Mouse (Mus musculus) embryonic fibroblast, embryonic 13.5 days (primary cell): ENCODE measurements around the gene Ngfr. TPM values are rescaled to one million over a fixed set of nuclear protein-coding genes. Genes with fewer than 3 reads are reported as not detected.

ENCODE experiments used
- H3K27ac ChIP-seq: 2 replicates; pipeline ENCODE4 v1.5.1; 2012; ENCODE audit warnings: low read length, control low read depth, inconsistent platforms; ENCODE audit not compliant: insufficient read depth
- H3K4me1 ChIP-seq: 2 replicates; pipeline ENCODE4 v1.6.1; 2011; ENCODE audit warnings: low read length; ENCODE audit not compliant: control insufficient read depth, insufficient read depth
- H3K4me3 ChIP-seq: 2 replicates; pipeline ENCODE4 v1.5.1; 2011; ENCODE audit warnings: mild to moderate bottlenecking, control low read depth, low read length; ENCODE audit not compliant: insufficient read depth
- CTCF ChIP-seq: IDR thresholded peaks from 2 replicates; pipeline ENCODE4 v1.5.1; 2011; ENCODE audit warnings: mild to moderate bottlenecking, control low read depth, low read length, moderate library complexity, borderline replicate concordance; ENCODE audit not compliant: insufficient read depth
- POLR2A ChIP-seq: IDR thresholded peaks from 2 replicates; pipeline ENCODE4 v1.6.1; 2011; ENCODE audit warnings: low read depth, mild to moderate bottlenecking, control low read depth, low read length, moderate library complexity
- polyA plus RNA-seq: library from polyadenylated mRNA; stranded (reverse); fragments of >200 nt; gene quantifications from 2 replicates; pipeline ENCODE4 v1.2.4, GENCODE M21; 2011; ENCODE audit warnings: low read depth; ENCODE audit not compliant: missing spikeins, insufficient read length

Gene Ngfr
- polyA plus RNA-seq, 1 experiment: 3.2 TPM

DNA sequence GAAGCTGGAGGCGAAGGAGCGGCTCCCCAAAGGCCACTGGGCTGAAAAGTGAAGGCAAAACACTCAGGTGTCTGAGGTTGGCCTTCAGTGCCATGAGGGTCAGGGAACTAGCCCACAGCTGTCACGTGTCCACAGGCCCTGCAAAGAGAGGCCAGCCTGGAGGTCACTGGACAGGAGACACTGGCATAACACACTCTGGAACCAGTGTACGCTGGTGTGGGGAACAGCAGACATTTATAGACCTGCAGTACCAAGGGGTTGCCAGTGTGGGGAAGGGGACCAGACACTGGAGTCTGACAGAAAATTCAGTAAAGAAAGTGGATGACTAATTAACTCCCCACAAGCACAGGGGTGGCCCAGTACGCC, 8.6 kb upstream of the Ngfr start:
- TF ChIP-seq CTCF: no peak
- no peaks in the 10 kb centered on the region for H3K4me1 ChIP-seq
- H3K4me3 ChIP-seq: no peak overlapping the region
- H3K27ac ChIP-seq: no peak overlapping the region

DNA sequence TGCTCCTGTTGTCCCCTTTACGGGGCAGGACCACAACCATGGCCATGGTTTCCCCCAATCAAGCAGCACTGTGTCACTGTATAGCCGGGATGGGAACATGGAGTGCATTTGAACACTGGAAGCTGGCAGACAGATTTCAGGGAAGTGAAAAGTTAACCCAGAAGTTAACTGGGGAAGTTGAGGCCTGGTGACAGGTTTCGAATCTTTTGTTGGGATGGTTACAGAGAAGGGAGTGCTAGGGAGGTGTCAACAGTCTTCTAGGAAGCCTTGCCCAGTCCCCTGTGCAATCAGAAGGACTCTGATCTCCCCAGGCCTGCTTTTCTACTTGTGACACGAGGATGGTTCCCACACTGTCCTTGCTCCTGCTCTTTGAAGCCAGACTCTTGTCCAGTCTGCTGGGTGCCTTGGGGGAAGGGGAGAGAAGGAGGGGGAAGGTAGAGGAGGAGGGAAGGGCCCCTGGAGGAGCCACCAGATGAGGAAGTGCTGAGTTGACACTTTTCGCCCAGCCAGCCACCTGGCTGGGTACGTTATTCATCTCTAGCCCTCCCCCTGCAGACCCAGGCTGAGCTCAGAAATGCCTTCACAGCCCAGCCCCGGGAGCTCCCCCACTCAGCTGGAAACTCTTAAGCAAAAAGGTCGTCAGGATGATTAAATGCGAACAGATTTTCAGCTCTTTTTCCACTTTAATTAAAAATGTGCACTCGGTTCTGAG, 8.1 kb upstream of the Ngfr start:
- no peaks in the 10 kb centered on the region for H3K4me1 ChIP-seq
- H3K4me3 ChIP-seq: no peak overlapping the region
- no peak overlapping the region for H3K27ac ChIP-seq
- no peak for TF ChIP-seq CTCF
- no peak for TF ChIP-seq POLR2A

GRCm38 (mm10) chr11:95594686-95595212, 7.2 kb upstream of the Ngfr start:
- H3K4me3 ChIP-seq: no peak overlapping the region
- H3K27ac ChIP-seq: no peak overlapping the region
- no peak for TF ChIP-seq POLR2A
- no peaks in the 10 kb centered on the region for H3K4me1 ChIP-seq

DNA sequence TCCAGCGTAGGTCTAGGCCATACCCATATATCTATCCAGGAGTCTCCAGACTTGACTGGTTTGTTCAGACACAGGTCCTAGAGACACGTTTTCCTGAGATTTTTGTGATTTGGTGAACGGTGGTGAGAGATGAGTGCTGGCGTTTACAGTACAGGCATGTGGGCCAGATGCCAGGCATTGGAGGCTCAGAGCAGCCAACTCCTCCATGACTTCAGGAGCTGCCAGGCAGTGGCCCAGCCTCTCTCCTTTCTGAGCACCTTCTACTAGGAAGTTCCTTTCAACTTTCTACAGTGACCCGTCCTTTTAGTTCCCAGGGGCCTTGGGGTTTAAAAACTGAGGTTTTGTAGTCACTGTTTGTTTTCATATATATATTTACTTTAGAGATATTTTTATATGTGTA, 6.0 kb upstream of the Ngfr start:
- H3K27ac ChIP-seq: no peak overlapping the region
- no peak overlapping the region for H3K4me3 ChIP-seq
- TF ChIP-seq POLR2A (no peak), CTCF (no peak)
- no peaks in the 10 kb centered on the region for H3K4me1 ChIP-seq

DNA sequence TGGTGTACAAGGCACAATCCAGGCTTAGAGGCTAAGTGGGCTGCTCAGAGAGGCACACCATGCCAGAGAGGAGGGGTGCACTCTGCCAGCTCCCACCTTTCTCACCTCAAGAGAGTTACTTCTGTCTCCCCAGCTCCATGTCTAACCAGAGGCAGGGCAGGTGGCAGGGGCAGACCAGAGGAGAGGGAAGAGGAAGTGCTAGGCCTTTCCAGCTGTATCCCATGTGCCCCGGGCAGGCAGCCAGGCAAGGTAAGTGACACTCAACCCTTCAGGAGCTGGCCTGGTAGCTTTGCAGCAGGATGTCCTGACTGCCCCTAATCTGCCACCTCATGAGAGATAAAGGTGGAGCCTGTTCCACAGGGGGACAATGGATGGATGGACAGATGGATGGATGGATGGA, 5.2 kb upstream of the Ngfr start:
- H3K4me1 ChIP-seq: no peaks in the 10 kb centered on the region
- no peak overlapping the region for H3K27ac ChIP-seq
- no peak overlapping the region for H3K4me3 ChIP-seq
- TF ChIP-seq CTCF (no peak), POLR2A (no peak)

GRCm38 (mm10) chr11:95589195-95589594, 1.7 kb upstream of the Ngfr start:
- Histone ChIP-seq H3K27ac (no peak overlapping the region), H3K4me1 (0 out of 2 replicates have a peak, but pooled peaks cover 5% of the 10 kb centered on the region), H3K4me3 (no peak overlapping the region)
- TF ChIP-seq POLR2A: no peak

DNA sequence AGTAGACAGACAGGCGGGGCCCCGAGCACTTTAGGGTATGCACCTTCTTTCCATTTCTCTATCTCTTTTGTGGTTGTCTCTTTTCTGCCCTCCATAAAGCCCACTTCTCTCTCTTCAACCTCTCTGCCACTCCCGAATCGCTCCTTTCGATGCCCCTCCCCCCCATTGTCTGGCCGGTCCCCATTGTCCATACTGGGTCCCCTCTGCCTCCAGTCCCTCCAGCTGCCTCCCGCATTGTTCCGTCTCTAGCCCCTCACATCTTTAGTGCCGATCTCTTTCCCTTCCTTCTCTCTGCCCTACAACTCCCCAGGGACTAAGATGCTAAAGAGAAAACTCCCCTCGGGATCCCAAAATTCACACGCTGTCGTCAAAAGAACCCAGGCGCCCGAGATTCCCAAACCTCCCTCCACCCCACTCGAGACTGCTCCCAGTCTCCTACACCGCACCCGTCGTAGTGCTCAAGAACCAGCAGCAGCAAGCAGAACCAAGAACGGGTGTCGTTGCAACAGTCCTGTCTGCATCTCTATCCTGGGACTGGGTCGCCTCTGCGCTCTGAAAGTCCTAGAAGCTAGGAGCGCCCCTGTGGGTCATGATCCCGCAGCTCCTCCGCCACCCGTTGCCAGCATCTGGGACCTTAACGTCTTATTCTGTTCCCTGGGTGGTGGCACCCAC, 648 bp downstream of the Ngfr start:
- no peak overlapping the region for H3K27ac ChIP-seq
- 0 out of 2 replicates have a peak, but pooled peaks cover 5% of the 10 kb centered on the region for H3K4me1 ChIP-seq
- peak overlapping the region; percentile 11; the same call in 1 of the 2 replicates for H3K4me3 ChIP-seq
- TF ChIP-seq CTCF: no peak
- no peak for TF ChIP-seq POLR2A

- no peak overlapping the region for H3K4me3 ChIP-seq
- 0 out of 2 replicates have a peak, but pooled peaks cover 5% of the 10 kb centered on the region for H3K4me1 ChIP-seq
- H3K27ac ChIP-seq: no peak overlapping the region
- TF ChIP-seq POLR2A (no peak), CTCF (peak; percentile 51)
Observed at GRCm38 (mm10) chr11:95586184-95586583, 1.4 kb downstream of the Ngfr start.

GRCm38 (mm10) chr11:95585684-95586083, 1.9 kb downstream of the Ngfr start:
- no peak overlapping the region for H3K4me3 ChIP-seq
- no peak overlapping the region for H3K27ac ChIP-seq
- no peak for TF ChIP-seq POLR2A
- TF ChIP-seq CTCF: no peak
- H3K4me1 ChIP-seq: 0 out of 2 replicates have a peak, but pooled peaks cover 5% of the 10 kb centered on the region

DNA sequence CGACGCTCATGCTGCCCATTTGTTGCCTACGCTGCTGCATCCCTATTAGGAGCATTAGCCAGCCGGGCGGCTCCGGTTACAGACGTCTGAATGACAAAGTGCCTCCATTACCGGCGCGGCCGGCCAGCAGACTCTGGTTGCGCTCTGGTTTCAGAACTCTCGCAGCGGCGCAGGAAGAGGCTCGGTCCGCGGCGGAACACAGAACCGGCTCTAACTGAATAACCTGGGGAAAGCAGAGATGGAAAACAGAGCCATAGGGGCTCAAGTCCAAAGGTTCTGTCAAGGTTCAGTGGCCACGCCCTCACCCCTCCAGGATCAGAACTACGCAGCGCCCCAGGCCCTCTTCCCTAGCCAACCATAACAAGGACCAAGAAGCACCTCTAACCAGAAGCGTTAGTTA, 2.3 kb downstream of the Ngfr start:
- no peak for TF ChIP-seq CTCF
- no peak for TF ChIP-seq POLR2A
- Histone ChIP-seq H3K4me1 (0 out of 2 replicates have a peak, but pooled peaks cover 5% of the 10 kb centered on the region), H3K27ac (no peak overlapping the region), H3K4me3 (no peak overlapping the region)
